Mouse (Mus musculus) hindbrain, embryonic 12.5 days (tissue): ENCODE measurements around the gene Pigr. TPM values are rescaled to one million over a fixed set of nuclear protein-coding genes. Genes with fewer than 3 reads are reported as not detected.

Experiments used
- ATAC-seq: fragments of 200-750 bp; cut with Nextera tagmentation; 2 replicates; pipeline ENCODE4 v1.8.0; 2017; ENCODE audit warnings: moderate TSS enrichment; ENCODE audit not compliant: low FRiP score
- H3K27ac ChIP-seq: fragments of 300-500 bp; sonication (generic); 2 replicates; pipeline ENCODE4 v1.5.1; 2016; ENCODE audit warnings: mild to moderate bottlenecking
- H3K27me3 ChIP-seq: fragments of 300-500 bp; sonication (generic); 2 replicates; pipeline ENCODE4 v1.6.1; 2016; ENCODE audit warnings: mild to moderate bottlenecking
- H3K36me3 ChIP-seq: fragments of 300-500 bp; sonication (generic); 2 replicates; pipeline ENCODE4 v1.6.1; 2016; ENCODE audit warnings: mild to moderate bottlenecking
- H3K4me1 ChIP-seq: fragments of 300-500 bp; sonication (generic); 2 replicates; pipeline ENCODE4 v1.6.1; 2016
- H3K4me2 ChIP-seq: fragments of 300-500 bp; sonication (generic); replicated peaks from 2 replicates; pipeline ENCODE4 v1.6.1; 2016; ENCODE audit warnings: mild to moderate bottlenecking
- H3K4me3 ChIP-seq: fragments of 300-500 bp; sonication (generic); 2 replicates; pipeline ENCODE4 v1.5.1; 2016; ENCODE audit warnings: mild to moderate bottlenecking
- H3K9ac ChIP-seq: fragments of 300-500 bp; sonication (generic); 2 replicates; pipeline ENCODE4 v1.6.1; 2016; ENCODE audit warnings: mild to moderate bottlenecking, moderate library complexity
- H3K9me3 ChIP-seq: fragments of 300-500 bp; sonication (generic); replicated peaks from 2 replicates; pipeline ENCODE4 v1.6.1; 2016; ENCODE audit warnings: mild to moderate bottlenecking
- WGBS: fragments of 180-500 bp; shearing (Covaris S2); methylation state at CpG from one replicate; pipeline ENCODE4 v1.1.7; 2016; 5-methylcytosine and 5-hydroxymethylcytosine counted together
- polyA plus RNA-seq: library from polyadenylated mRNA; unstranded; fragments of >200 nt; fragmentation: Nextera tagmentation; extraction: Ambion mirVana; gene quantifications from 2 replicates; pipeline ENCODE4 v1.2.1, GENCODE M21; 2016

The Pigr gene
- polyA plus RNA-seq, 1 experiment from 2014 or later = not detected

DNA sequence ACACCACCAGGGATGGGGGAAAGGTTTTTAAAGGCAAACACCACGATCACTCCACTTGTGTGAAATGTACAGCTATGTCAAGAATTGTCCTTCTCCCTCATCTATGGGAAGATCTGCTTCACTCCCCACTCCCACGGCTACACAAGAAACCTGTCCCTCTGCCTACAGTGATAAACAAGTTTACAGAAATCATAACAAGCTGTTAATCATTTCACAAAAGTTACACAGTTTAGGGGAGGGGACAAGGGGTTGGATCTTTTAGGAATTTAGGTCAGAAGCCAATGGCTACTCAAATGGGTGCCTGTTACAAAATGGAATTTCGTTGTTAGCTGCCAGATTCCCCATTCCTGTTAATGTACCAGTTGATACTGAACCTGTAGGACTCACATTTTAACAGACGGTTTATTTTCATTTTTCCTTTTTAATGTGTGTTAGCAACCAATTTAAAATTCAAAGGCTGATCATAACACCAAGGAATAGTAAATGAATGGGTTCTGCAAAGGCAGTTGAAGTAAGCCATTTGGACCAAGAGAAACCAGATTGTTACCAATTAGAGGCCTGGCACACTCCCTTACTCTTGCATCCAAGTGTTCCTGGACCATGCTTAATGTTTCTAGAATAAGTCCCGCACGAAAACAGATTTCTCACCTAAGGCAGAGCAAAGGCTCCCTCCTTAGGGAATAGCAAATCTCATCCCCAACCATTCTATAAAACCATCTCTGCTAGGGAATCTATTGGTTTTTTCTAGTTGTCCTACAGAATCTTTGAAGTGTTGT is 8.9 kb downstream of the Pigr start:
- Histone ChIP-seq H3K36me3 (no peaks in the 10 kb centered on the region), H3K4me2 (no peak overlapping the region), H3K4me1 (no peaks in the 10 kb centered on the region), H3K9me3 (no peaks in the 10 kb centered on the region), H3K9ac (no peak overlapping the region), H3K27ac (no peak overlapping the region), H3K27me3 (no peaks in the 10 kb centered on the region), H3K4me3 (no peak overlapping the region)
- 93% methylated on average over 6 of the region's 6 CpGs for WGBS
- ATAC-seq = no peak

DNA sequence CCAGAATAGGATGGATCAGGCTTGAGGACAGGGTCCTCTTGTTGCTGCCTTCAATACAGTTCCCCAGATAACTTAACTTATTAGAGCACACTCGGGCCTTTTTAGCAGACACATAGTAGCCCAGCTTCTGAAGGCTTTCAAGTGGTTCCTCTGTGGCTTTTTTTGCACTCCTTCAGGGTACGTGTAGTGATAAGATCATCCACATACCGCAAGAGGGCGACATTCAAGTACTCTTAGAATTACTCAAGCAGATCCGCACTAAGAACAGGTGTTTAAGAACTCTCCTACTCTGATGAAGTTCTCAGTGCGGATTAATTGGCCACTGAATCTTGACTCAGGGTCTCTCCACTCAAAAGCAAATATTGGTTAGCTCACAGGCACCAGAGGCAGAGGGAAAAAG is 11.8 kb downstream of the Pigr start:
- Histone ChIP-seq H3K9me3 (no peaks in the 10 kb centered on the region), H3K27ac (no peak overlapping the region), H3K4me2 (no peak overlapping the region), H3K4me1 (no peaks in the 10 kb centered on the region), H3K36me3 (no peaks in the 10 kb centered on the region), H3K27me3 (no peaks in the 10 kb centered on the region), H3K9ac (no peak overlapping the region), H3K4me3 (no peak overlapping the region)
- ATAC-seq = no peak
- 61% methylated on average over 6 of the region's 6 CpGs for WGBS

DNA sequence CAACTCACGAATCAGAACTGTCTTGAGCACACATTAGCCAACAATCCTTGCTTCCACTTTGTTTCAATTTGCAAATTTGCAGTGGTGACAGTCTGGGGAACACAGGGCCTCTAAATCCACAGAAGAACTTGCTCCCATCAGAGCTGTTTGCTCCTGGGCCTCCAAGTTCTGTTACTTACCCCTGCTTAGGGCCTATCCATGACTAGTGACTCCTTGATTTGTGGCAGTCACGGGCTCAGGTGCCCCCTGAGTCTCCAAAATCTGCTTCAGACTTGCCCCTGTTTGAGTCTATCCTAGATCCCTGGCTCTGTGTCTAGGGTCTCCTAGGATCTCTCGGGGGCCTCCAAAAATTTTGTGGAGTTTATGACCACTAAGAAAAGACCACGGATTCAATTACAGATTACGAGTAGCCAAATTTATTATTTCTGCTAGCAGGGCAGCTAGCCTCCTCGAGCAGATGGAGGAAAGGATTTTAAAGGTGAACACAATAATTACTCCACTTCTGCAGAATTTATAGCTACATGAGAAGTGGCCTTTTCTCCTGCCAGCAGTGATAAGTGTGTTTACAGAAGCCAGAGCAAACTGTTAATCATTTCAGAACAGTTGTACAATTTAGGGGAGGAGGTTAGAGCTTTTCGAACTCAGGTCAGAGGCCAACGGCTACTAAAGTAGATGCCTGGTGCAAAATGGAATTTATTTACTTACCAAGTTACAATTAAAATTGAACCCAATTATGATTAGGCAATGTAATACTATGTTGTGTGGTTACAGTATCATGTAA is 14.3 kb downstream of the Pigr start:
- H3K27me3 ChIP-seq = no peaks in the 10 kb centered on the region
- H3K4me2 ChIP-seq = no peak overlapping the region
- no peak overlapping the region for H3K4me3 ChIP-seq
- H3K36me3 ChIP-seq = no peaks in the 10 kb centered on the region
- H3K9ac ChIP-seq = no peak overlapping the region
- 86% methylated on average over 8 of the region's 8 CpGs for WGBS
- no peak for ATAC-seq
- no peaks in the 10 kb centered on the region for H3K9me3 ChIP-seq
- H3K27ac ChIP-seq = no peak overlapping the region
- H3K4me1 ChIP-seq = no peaks in the 10 kb centered on the region

DNA sequence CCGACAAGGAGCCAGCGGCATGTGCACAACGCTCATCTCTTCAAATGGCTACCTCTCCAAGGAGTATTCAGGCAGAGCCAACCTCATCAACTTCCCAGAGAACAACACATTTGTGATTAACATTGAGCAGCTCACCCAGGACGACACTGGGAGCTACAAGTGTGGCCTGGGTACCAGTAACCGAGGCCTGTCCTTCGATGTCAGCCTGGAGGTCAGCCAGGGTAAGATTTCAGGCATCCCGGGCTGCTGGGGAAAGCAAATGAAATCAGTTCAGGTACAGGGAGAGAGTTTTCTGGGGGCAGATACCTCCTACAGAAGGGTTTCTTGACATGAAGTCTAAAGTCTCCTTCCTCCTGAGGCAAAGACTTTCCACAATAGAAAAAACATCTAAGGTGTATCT is 15.1 kb downstream of the Pigr start:
- Histone ChIP-seq H3K27me3 (no peaks in the 10 kb centered on the region), H3K27ac (no peak overlapping the region), H3K4me2 (no peak overlapping the region), H3K36me3 (no peaks in the 10 kb centered on the region), H3K9ac (no peak overlapping the region), H3K4me3 (no peak overlapping the region), H3K4me1 (no peaks in the 10 kb centered on the region), H3K9me3 (no peaks in the 10 kb centered on the region)
- ATAC-seq = no peak
- 89% methylated on average over 7 of the region's 7 CpGs for WGBS

DNA sequence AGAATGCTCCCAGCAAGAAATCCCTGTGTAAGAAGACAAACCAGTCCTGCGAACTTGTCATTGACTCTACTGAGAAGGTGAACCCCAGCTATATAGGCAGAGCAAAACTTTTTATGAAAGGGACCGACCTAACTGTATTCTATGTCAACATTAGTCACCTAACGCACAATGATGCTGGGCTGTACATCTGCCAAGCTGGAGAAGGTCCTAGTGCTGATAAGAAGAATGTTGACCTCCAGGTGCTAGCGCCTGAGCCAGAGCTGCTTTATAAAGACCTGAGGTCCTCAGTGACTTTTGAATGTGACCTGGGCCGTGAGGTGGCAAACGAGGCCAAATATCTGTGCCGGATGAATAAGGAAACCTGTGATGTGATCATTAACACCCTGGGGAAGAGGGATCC is 18.0 kb downstream of the Pigr start:
- Histone ChIP-seq H3K27me3 (no peaks in the 10 kb centered on the region), H3K4me3 (no peak overlapping the region), H3K36me3 (no peaks in the 10 kb centered on the region), H3K4me2 (no peak overlapping the region), H3K9ac (no peak overlapping the region), H3K27ac (no peak overlapping the region), H3K9me3 (no peaks in the 10 kb centered on the region), H3K4me1 (no peaks in the 10 kb centered on the region)
- ATAC-seq = no peak
- WGBS = 92% methylated on average over 7 of the region's 7 CpGs

DNA sequence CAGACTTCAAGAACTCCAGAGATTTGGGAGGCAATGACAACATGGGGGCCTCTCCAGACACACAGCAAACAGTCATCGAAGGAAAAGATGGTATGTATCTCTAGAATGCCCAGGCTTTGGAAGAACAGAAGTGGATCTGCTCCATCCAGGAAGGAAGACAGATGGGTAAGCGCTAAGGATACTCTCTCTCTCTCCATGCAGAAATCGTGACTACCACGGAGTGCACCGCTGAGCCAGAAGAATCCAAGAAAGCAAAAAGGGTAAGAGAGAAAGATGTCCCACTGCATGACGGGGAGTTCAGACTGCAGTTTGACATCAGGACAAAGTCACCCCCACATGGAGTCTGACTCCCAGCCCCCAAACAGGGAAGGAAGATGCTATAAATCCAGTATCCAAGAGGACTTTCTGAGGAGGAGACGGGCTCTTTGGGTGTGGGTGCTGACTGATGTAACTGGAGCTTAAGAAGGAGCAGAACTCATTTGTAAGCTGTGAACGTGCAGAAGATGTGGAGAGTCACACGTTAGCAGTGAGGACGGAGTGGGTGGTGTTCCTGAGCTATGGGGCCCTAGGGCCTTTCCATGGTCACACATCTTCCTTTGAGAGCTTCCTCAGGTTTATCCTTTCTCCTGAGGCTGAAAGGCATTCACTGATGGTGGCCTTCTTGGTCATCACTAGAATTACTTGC is 23.2 kb downstream of the Pigr start:
- no peak overlapping the region for H3K9ac ChIP-seq
- no peaks in the 10 kb centered on the region for H3K36me3 ChIP-seq
- no peak for ATAC-seq
- no peaks in the 10 kb centered on the region for H3K4me1 ChIP-seq
- no peak overlapping the region for H3K27ac ChIP-seq
- H3K27me3 ChIP-seq = no peaks in the 10 kb centered on the region
- no peak overlapping the region for H3K4me2 ChIP-seq
- 90% methylated on average over 10 of the region's 10 CpGs for WGBS
- H3K9me3 ChIP-seq = no peaks in the 10 kb centered on the region
- no peak overlapping the region for H3K4me3 ChIP-seq

DNA sequence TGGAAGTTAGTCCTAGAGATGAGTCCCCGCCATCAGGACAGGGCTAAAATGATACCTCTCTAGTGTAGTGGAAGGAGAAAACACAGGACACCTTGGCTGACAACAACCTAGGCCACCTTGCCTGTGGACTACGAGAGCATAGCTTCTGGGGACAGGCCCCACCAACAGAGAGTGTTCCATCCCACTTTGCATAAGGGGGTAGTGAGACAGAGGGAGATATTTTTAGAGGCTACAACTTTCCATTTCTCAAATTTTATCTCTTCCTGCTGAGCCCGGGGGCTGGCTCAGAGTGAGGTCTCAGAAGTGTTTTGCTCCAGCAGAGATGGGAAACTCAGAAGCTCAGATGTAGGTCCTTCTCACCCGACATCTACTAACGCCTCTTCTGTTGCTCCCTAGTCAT is 23.9 kb downstream of the Pigr start:
- H3K27ac ChIP-seq = no peak overlapping the region
- H3K4me3 ChIP-seq = no peak overlapping the region
- no peak overlapping the region for H3K9ac ChIP-seq
- H3K27me3 ChIP-seq = no peaks in the 10 kb centered on the region
- ATAC-seq = no peak
- no peaks in the 10 kb centered on the region for H3K4me1 ChIP-seq
- no peaks in the 10 kb centered on the region for H3K36me3 ChIP-seq
- 88% methylated on average over 5 of the region's 5 CpGs for WGBS
- no peak overlapping the region for H3K4me2 ChIP-seq
- no peaks in the 10 kb centered on the region for H3K9me3 ChIP-seq

DNA sequence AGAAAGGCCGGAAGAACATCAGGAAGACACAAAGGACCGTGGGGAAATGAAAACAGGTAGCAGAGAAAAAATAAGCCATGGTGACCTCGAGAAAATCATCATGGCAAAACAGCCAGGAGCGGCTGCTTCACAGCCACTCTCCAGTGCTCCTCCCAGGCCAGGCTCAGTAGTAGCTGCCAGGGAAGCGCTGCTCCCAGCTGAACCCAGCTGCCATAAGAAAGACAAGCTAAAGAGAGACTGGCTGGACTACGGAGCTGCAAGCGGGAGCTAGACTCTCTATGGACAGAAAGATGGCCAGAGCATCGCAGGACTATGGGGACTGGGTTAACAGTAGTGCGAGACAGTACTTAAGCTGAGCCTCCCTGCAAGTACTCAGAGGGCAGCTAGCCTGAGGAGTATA is 28.3 kb downstream of the Pigr start:
- Histone ChIP-seq H3K27me3 (no peaks in the 10 kb centered on the region), H3K4me2 (no peak overlapping the region), H3K9ac (no peak overlapping the region), H3K27ac (no peak overlapping the region), H3K36me3 (no peaks in the 10 kb centered on the region), H3K4me1 (no peaks in the 10 kb centered on the region), H3K4me3 (no peak overlapping the region), H3K9me3 (no peaks in the 10 kb centered on the region)
- 84% methylated on average over 9 of the region's 9 CpGs for WGBS
- ATAC-seq = no peak

DNA sequence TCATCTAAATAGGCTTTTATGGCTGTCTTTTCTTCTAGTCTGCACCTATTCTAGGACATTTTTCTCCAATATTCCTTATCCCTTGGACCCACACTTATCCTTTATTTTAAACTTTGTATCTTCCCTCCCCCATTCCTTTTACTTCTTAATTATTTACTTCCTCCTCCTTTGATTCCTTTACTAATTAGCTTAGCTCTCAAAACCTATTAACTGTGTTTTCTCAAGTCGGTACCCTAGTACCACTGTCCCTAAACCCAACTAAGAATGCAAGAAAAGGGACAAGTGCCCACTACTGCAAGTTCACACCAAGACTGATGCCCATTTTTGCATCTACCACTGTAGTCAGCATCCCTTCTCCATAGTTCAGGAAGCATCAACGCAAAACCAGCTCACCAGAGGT is 29.2 kb downstream of the Pigr start:
- WGBS = 91% methylated on average over 2 of the region's 2 CpGs

DNA sequence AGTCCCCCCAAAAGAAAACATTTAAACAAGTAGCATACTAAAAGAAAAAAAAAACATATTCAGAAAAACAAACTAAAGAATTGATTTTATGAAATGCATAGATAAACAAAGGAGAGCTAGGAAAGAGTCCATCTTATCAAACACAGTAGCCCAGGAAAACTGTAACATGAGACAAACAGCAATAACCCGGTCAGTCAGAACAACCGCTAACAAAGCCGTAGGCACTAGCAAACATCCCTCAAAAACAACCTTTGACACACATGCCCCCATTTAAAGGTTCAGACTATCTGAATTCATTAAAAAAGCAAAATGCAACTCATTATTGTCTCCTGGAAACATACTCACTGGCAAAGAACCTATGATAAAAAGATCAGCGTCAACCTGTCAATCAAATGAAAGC is 31.0 kb downstream of the Pigr start:
- Histone ChIP-seq H3K9ac (no peak overlapping the region), H3K4me3 (no peak overlapping the region), H3K36me3 (no peaks in the 10 kb centered on the region), H3K4me2 (no peak overlapping the region), H3K4me1 (no peaks in the 10 kb centered on the region), H3K27ac (no peak overlapping the region), H3K9me3 (no peaks in the 10 kb centered on the region), H3K27me3 (no peaks in the 10 kb centered on the region)
- no peak for ATAC-seq
- 78% methylated on average over 4 of the region's 4 CpGs for WGBS

More for the DNA sequence above, 29.2 kb downstream of the Pigr start:
- H3K36me3 ChIP-seq = no peaks in the 10 kb centered on the region
- no peaks in the 10 kb centered on the region for H3K4me1 ChIP-seq
- no peak overlapping the region for H3K4me2 ChIP-seq
- H3K9ac ChIP-seq = no peak overlapping the region
- H3K27ac ChIP-seq = no peak overlapping the region
- no peak for ATAC-seq
- H3K27me3 ChIP-seq = no peaks in the 10 kb centered on the region
- no peak overlapping the region for H3K4me3 ChIP-seq
- H3K9me3 ChIP-seq = no peaks in the 10 kb centered on the region

DNA sequence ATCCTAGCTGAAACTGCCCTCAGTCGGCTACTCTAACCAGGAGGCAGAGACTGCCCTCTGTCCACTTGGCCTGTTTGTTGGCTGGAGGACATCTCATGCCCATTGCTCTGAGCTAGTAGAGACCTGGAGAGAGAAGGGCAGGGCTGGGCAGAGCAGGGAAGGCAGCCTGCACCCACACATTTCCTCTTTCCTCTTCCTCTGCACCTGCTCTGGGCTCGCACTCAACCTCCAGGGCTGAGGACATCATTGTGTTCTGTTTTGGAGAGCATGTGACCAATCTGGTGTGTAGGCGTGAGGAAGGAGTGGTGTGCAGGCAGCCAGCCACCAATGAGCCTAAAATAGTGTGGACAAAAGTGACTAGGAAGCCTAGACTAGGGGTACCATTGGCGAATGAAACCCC is 37.8 kb downstream of the Pigr start:
- H3K27ac ChIP-seq = no peak overlapping the region
- WGBS = 91% methylated on average over 4 of the region's 4 CpGs
- H3K4me2 ChIP-seq = no peak overlapping the region
- no peaks in the 10 kb centered on the region for H3K4me1 ChIP-seq
- no peak overlapping the region for H3K9ac ChIP-seq
- no peaks in the 10 kb centered on the region for H3K27me3 ChIP-seq
- no peak overlapping the region for H3K4me3 ChIP-seq
- H3K36me3 ChIP-seq = no peaks in the 10 kb centered on the region
- H3K9me3 ChIP-seq = no peaks in the 10 kb centered on the region
- no peak for ATAC-seq

DNA sequence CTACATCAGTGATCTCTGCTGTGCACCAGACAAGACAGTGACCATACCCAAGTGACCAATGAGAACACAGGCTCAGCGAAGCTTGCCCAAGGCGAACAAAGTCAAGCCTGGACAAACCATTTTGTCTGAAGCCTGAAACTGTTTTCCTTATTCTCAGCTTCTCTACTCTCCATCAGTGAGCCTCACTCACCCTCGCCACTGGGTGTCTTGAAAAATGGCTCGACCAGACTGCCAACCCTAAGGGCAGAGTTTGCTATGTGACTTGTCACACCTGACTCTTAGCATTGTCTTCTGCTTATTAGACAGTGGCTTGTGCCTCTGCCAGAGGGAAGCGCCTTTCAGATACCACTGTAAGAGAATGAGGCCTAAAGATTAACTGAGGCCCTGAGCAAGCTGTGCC is 38.3 kb downstream of the Pigr start:
- H3K9ac ChIP-seq = no peak overlapping the region
- no peak for ATAC-seq
- 88% methylated on average over 5 of the region's 5 CpGs for WGBS
- no peaks in the 10 kb centered on the region for H3K9me3 ChIP-seq
- H3K4me2 ChIP-seq = no peak overlapping the region
- no peaks in the 10 kb centered on the region for H3K27me3 ChIP-seq
- H3K36me3 ChIP-seq = no peaks in the 10 kb centered on the region
- no peak overlapping the region for H3K4me3 ChIP-seq
- no peak overlapping the region for H3K27ac ChIP-seq
- H3K4me1 ChIP-seq = no peaks in the 10 kb centered on the region
